Mouse (Mus musculus): ENCODE results near the gene Gm21958. TPM values are rescaled to one million over a fixed set of nuclear protein-coding genes. Genes with fewer than 3 reads are reported as not detected.
"Not testable (repeated sequence)": the region's sequence is repeated elsewhere in the genome, so short reads cannot be mapped to it uniquely, and the experiment has no call there.

The Gm21958 gene
- polyA plus RNA-seq, 1 experiment from 2014 or later: 0.14 TPM

GRCm38 (mm10) chr3:54717348-54717747 is 3.2 kb upstream of the Gm21958 start:
- Histone ChIP-seq H3K9ac (no peak overlapping the region), H3K27ac (replicated peaks) (no peak overlapping the region), H3K27me3 (no peaks in the 10 kb centered on the region), H3K36me3 (replicated peaks) (peaks cover 72% of the 10 kb centered on the region), H3K9me3 (replicated peaks) (no peaks in the 10 kb centered on the region), H3K4me1 (replicated peaks) (no peaks in the 10 kb centered on the region), H3K4me2 (no peak overlapping the region), H3K4me3 (replicated peaks) (no peak overlapping the region)
- no peak for ATAC-seq (ENCODE audit: insufficient read depth)
- WGBS (ENCODE audit: insufficient replicate concordance): 78% methylated on average over 6 of the region's 6 CpGs

GRCm38 (mm10) chr3:54715461-54715860 is 1.3 kb upstream of the Gm21958 start:
- 85% methylated on average over 6 of the region's 6 CpGs for WGBS (ENCODE audit: insufficient replicate concordance)
- Histone ChIP-seq H3K4me3 (replicated peaks) (no peak overlapping the region), H3K4me2 (no peak overlapping the region), H3K36me3 (replicated peaks) (peaks cover 73% of the 10 kb centered on the region), H3K4me1 (replicated peaks) (no peaks in the 10 kb centered on the region), H3K27ac (replicated peaks) (no peak overlapping the region), H3K9me3 (replicated peaks) (no peaks in the 10 kb centered on the region), H3K9ac (no peak overlapping the region), H3K27me3 (no peaks in the 10 kb centered on the region)
- ATAC-seq (ENCODE audit: insufficient read depth): no peak

GRCm38 (mm10) chr3:54708972-54709371 is 5.2 kb downstream of the Gm21958 start:
- H3K4me1 ChIP-seq (replicated peaks): no peaks in the 10 kb centered on the region
- H3K27ac ChIP-seq (replicated peaks): no peak overlapping the region
- H3K4me2 ChIP-seq: no peak overlapping the region
- WGBS (ENCODE audit: insufficient replicate concordance): 65% methylated on average over 9 of the region's 9 CpGs
- peaks cover 82% of the 10 kb centered on the region for H3K36me3 ChIP-seq (replicated peaks)
- no peaks in the 10 kb centered on the region for H3K9me3 ChIP-seq (replicated peaks)
- H3K4me3 ChIP-seq (replicated peaks): no peak overlapping the region
- H3K9ac ChIP-seq: no peak overlapping the region
- H3K27me3 ChIP-seq: no peaks in the 10 kb centered on the region
- no peak for ATAC-seq (ENCODE audit: insufficient read depth)

GRCm38 (mm10) chr3:54704106-54704505 is 10.0 kb downstream of the Gm21958 start:
- H3K4me3 ChIP-seq (replicated peaks); H3K9ac ChIP-seq; H3K4me2 ChIP-seq; H3K9me3 ChIP-seq (replicated peaks); H3K27ac ChIP-seq (replicated peaks); H3K4me1 ChIP-seq (replicated peaks); H3K27me3 ChIP-seq; ATAC-seq (ENCODE audit: insufficient read depth): not testable (repeated sequence)
- peaks cover 64% of the 10 kb centered on the region for H3K36me3 ChIP-seq (replicated peaks)
- WGBS (ENCODE audit: insufficient replicate concordance): 84% methylated on average over 8 of the region's 8 CpGs

- H3K27me3 ChIP-seq: no peaks in the 10 kb centered on the region
- no peak overlapping the region for H3K4me2 ChIP-seq
- no peak overlapping the region for H3K4me3 ChIP-seq (replicated peaks)
- WGBS (ENCODE audit: insufficient replicate concordance): 23% methylated on average over 5 of the region's 5 CpGs
- no peak overlapping the region for H3K9ac ChIP-seq
- H3K9me3 ChIP-seq (replicated peaks): no peaks in the 10 kb centered on the region
- H3K4me1 ChIP-seq (replicated peaks): peaks cover 8% of the 10 kb centered on the region
- no peak overlapping the region for H3K27ac ChIP-seq (replicated peaks)
- ATAC-seq (ENCODE audit: insufficient read depth): peak; percentile 44; the same call in 1 of the 2 replicates
- H3K36me3 ChIP-seq (replicated peaks): peaks cover 58% of the 10 kb centered on the region
These were observed 14.3 kb downstream of the Gm21958 start for GRCm38 (mm10) chr3:54699759-54700301.

- Histone ChIP-seq H3K9me3 (replicated peaks) (no peaks in the 10 kb centered on the region), H3K9ac (peak overlapping the region; percentile 64), H3K4me1 (replicated peaks) (peaks cover 16% of the 10 kb centered on the region), H3K4me2 (peak overlapping the region; percentile 89), H3K36me3 (replicated peaks) (peaks cover 29% of the 10 kb centered on the region), H3K27ac (replicated peaks) (peak overlapping the region; percentile 90), H3K4me3 (replicated peaks) (peak overlapping the region; percentile 81), H3K27me3 (no peaks in the 10 kb centered on the region)
- 0 out of 2 replicates have a peak, but pooled peaks have one; percentile 0 for ATAC-seq (ENCODE audit: insufficient read depth)
- WGBS (ENCODE audit: insufficient replicate concordance): 0% methylated on average over 8 of the region's 8 CpGs
These were observed 21.1 kb downstream of the Gm21958 start for GRCm38 (mm10) chr3:54693056-54693415.

- Histone ChIP-seq H3K4me1 (replicated peaks) (peaks cover 16% of the 10 kb centered on the region), H3K27ac (replicated peaks) (peak within 1 kb of the TSS; percentile 90), H3K4me3 (replicated peaks) (peak within 1 kb of the TSS; percentile 81), H3K4me2 (peak within 1 kb of the TSS; percentile 89), H3K27me3 (no peaks in the 10 kb centered on the region), H3K9me3 (replicated peaks) (no peaks in the 10 kb centered on the region), H3K36me3 (replicated peaks) (peaks cover 24% of the 10 kb centered on the region), H3K9ac (peak within 1 kb of the TSS; percentile 64)
- ATAC-seq (ENCODE audit: insufficient read depth): peak; percentile 98
- under 1% methylated on average over 65 of the region's 65 CpGs for WGBS (ENCODE audit: insufficient replicate concordance)
These were observed 21.7 kb downstream of the Gm21958 start, which contains the start of gene Supt20 for GRCm38 (mm10) chr3:54692202-54693055. Supt20 (plus strand) TSS chr3:54692807.

- no peaks in the 10 kb centered on the region for H3K36me3 ChIP-seq (replicated peaks)
- H3K27ac ChIP-seq (replicated peaks): no peak overlapping the region
- H3K4me3 ChIP-seq (replicated peaks): no peak overlapping the region
- H3K9me3 ChIP-seq (replicated peaks): no peaks in the 10 kb centered on the region
- H3K27me3 ChIP-seq: no peaks in the 10 kb centered on the region
- no peak overlapping the region for H3K9ac ChIP-seq
- H3K4me1 ChIP-seq (replicated peaks): 0 out of 2 replicates have a peak, but pooled peaks cover 8% of the 10 kb centered on the region
- no peak overlapping the region for H3K4me2 ChIP-seq
- no peak for ATAC-seq (ENCODE audit: insufficient read depth)
- 16% methylated on average over 2 of the region's 2 CpGs for WGBS (ENCODE audit: insufficient replicate concordance)
These were observed 25.1 kb downstream of the Gm21958 start for GRCm38 (mm10) chr3:54689091-54689490.

GRCm38 (mm10) chr3:54687245-54687644 is 26.9 kb downstream of the Gm21958 start:
- H3K27ac ChIP-seq (replicated peaks): no peak overlapping the region
- H3K4me3 ChIP-seq (replicated peaks): no peak overlapping the region
- H3K36me3 ChIP-seq (replicated peaks): no peaks in the 10 kb centered on the region
- H3K27me3 ChIP-seq: no peaks in the 10 kb centered on the region
- no peak for ATAC-seq (ENCODE audit: insufficient read depth)
- 40% methylated on average over 2 of the region's 2 CpGs for WGBS (ENCODE audit: insufficient replicate concordance)
- H3K9me3 ChIP-seq (replicated peaks): no peaks in the 10 kb centered on the region
- no peak overlapping the region for H3K9ac ChIP-seq
- H3K4me2 ChIP-seq: no peak overlapping the region
- 0 out of 2 replicates have a peak, but pooled peaks cover 7% of the 10 kb centered on the region for H3K4me1 ChIP-seq (replicated peaks)

- Histone ChIP-seq H3K9me3 (replicated peaks) (no peaks in the 10 kb centered on the region), H3K4me2 (no peak overlapping the region), H3K27ac (replicated peaks) (no peak overlapping the region), H3K4me1 (replicated peaks) (no peaks in the 10 kb centered on the region), H3K36me3 (replicated peaks) (no peaks in the 10 kb centered on the region), H3K27me3 (no peaks in the 10 kb centered on the region), H3K4me3 (replicated peaks) (no peak overlapping the region), H3K9ac (no peak overlapping the region)
- 78% methylated on average over 3 of the region's 3 CpGs for WGBS (ENCODE audit: insufficient replicate concordance)
- ATAC-seq (ENCODE audit: insufficient read depth): no peak
These were observed 29.0 kb downstream of the Gm21958 start for GRCm38 (mm10) chr3:54685202-54685601.

- Histone ChIP-seq H3K9ac (no peak overlapping the region), H3K4me1 (replicated peaks) (no peaks in the 10 kb centered on the region), H3K27me3 (no peaks in the 10 kb centered on the region), H3K27ac (replicated peaks) (no peak overlapping the region), H3K4me3 (replicated peaks) (no peak overlapping the region), H3K9me3 (replicated peaks) (no peaks in the 10 kb centered on the region), H3K36me3 (replicated peaks) (no peaks in the 10 kb centered on the region), H3K4me2 (no peak overlapping the region)
- WGBS (ENCODE audit: insufficient replicate concordance): 29% methylated on average over 6 of the region's 6 CpGs
- no peak for ATAC-seq (ENCODE audit: insufficient read depth)
These were observed 32.6 kb downstream of the Gm21958 start for GRCm38 (mm10) chr3:54681310-54682204.
